Mouse (Mus musculus) layer of hippocampus, postnatal 36 days (tissue): ENCODE measurements around the gene Rassf2. TPM values are rescaled to one million over a fixed set of nuclear protein-coding genes. Genes with fewer than 3 reads are reported as not detected.

Source experiments
- DNase-seq, 2 experiments: peaks; one replicate each; pipeline ENCODE4 v3.0.0; 2022
- total RNA-seq, 2 experiments: library from RNA; stranded (reverse); gene quantifications; 2 replicates each; pipeline ENCODE4 v1.2.3; 2021

Gene Rassf2
- total RNA-seq, 2 experiments from 2014 or later: 37.2 to 39.4 TPM

DNA sequence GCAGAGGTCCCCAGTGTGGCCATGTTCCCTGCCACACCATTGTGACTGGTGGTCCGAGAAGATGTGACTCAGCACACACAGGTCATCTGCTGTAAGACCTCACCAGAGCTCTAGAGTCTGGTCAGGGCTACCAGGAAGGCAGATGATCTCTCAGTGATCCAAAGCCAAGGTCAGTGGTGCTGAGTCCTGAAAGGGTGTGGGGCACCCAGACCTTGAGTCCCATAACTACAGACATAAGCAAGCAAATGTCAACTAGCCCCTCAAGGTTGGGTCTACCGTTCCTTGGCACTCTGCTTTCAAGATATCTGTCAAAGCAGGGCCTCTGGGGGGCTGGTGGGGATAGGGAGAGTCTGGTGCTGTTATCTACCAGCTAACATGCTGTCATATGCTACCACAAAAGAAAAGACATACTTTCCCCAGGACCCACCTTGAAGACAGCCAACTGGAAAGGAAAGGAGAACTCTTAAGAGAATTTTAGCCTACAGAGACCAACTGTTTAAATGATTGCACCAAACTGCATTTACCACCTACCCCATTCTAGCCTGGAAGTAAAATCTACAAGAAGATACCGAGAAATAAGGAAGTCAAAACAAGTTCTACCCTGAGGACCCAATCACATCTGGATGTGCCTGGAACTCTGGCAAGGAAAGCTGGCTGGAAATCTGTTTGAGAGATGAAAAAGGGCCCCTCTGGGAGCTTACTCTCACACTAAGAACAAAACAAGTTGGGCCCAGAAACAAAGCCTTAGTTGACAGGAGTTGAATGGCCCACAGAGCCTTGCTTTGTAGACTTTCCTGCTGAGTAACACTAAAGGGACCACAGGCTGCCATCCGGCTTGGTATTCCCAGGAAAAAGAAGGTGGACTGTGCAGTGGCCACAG lies 4.8 kb upstream of the Rassf2 start:
- DNase-seq: no peak

DNA sequence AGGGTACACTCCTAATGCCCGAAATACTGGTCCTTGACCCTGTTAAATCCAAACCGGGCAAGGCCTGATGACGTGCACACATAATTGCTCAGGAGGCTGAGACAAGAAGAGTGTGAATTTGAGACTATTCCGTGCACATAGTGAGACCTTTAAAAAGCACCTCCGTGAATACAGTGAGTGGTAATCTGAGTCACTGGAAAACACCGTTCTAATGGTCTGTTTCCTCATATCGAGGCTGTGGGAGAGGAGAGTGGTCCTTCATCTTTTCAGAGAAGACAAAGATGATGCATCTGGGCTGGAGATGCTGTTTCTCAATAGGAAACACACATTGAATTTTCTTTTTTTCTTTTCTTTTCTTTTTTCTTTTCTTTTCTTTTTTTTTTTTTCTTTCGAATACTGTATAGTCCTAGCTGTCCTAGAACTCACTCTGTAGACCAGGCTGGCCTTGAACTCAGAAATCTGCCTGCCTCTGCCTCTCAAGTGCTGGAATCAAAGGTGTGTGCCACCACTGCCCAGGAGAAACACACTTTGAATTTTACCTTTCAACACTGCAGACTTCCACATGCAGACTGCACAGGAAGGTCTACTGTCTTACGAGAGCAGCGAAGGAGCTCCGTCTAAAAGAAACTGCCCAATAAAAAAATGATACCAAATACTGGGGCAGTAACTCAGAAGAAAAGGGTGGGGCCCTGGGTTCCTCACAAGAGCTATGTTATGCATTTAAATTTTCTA lies 1.5 kb upstream of the Rassf2 start:
- DNase-seq: no peak

DNA sequence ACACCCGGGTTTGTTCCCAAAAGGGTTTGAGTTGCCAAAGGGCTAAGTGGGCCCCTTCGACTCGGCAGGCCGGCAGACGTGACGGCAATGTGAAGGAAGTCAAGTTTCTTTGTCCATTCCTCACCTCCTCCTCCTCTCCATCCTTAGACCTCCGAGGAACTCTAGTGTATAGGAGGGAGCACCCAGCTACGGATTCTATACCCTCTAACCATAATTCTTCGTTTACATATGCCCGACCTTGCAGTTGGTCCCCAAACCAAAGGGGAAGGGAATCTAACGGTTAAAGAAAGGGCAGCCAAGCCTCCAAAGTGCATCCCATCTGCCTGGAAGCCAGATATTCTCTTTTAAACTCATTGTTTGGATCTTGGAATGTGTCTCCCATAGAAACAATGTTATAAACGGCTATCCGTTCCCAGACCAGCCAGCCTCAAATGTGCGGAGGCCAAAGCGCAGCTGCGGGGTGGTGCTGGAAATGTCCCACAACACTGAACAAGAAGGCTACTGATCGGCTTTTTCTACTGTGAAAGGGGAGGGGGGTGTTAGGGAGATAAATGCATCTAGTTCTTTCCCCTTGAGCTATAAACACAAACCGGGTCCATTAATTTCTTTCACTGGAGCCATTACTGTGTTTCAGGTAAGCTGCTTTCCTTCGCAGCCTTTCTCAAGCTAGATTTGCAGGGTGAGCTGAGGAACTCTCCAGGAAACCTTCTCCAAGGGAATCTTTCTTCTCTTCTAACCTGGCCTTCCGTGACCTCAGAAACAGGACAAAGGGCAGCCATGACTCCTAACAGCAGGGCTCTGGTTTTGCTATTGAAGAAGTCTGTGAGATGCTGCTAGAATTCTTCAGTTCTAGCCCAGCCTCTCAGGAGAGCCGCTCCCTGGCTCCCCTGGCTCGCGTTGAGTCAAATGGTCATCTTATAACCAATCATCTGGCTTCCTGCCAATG lies 633 bp upstream of the Rassf2 start:
- DNase-seq: peak; percentile 37 to 45

DNA sequence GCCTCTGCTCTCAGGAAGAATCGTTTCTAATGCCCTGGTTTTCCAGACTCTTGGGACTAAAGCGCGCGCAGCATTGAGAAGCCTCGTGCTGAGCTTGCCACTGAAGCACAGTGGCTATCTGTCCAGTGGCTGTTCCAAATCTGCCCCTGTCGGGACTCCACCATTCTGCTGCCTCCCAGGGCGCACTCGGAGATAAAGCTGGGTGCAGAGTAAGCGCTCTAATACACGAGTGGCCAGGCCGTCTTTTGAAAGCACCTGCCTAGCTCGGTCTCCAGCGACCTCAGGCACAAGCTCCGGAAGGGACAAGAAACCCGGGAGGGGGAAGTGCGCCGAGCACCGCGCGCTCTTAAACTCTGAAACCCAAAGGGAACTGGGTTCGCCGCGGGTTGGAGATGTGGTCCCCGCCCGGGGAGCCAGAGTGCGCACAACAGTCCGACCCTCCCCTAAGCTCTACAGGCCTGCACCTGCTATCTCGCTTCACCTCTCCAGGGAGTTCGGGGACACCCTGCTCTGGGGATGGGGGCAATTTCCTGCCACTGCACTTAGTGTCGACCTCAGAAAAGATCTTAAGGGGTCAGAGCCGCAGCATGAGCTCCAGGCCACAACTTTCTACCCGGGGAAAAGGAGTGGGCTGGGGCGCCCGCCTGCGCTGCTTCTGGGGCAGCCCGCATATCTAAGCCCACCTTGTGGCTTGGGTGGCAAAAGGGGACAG lies 1.0 kb downstream of the Rassf2 start:
- DNase-seq: peak in 1 of 2 experiments; percentile 29

DNA sequence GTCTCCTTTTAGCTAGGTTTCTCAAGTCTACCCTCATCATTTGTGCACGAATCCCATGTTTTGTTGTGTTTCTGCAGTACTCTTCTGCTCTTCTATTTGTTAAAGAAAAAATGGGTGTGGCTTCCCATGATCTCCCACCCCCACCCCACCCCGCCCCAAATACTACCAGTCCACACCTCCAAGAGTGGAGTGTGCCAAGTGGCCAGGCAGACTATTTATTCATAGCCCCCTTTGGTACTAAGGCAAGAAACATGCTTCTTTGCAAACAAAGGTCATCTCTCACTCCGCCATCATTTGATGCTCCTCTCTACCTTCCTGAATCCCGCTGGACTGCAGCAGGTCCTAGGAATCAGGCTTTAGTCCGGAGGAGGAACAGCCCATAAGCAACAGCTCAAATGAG lies 2.0 kb downstream of the Rassf2 start:
- DNase-seq: no peak

DNA sequence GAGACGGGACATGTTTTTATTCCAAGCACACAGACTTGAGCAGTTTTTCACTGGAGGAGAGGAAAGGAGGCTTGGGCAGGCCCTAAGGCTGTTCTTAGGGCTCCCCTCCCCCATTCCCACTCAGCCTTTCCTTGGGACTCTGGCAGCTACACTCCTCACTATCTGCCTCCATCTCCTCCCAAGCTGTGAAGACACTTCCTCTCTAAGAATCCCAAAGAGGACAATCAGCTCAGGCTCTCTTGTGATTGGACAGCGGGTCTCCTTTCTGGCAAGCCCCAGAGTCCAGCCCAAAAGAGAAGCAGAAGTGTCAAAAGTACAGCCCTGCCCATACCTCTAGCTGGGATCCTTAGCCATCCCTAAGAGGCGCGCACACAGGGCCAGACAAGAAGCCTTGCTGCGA lies 2.7 kb downstream of the Rassf2 start:
- no peak for DNase-seq

DNA sequence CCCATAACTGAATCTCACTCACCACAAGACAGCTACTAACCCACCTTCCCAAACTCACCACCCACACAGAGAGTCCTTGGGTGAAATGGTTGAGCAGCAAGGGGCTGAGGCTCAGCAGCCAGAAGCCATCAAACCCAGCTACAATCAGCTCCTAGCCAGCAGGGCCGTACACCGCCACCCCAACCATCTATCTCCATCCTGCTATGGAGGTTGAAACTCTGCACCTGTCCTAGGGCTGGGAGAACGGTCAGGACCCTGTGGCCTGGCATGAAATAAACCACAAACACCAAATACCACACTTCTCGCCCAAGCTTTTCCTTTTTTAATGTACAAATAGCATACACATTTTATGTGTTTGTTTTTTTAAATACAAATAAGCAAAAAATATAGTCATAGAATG lies 6.0 kb downstream of the Rassf2 start:
- no peak for DNase-seq

DNA sequence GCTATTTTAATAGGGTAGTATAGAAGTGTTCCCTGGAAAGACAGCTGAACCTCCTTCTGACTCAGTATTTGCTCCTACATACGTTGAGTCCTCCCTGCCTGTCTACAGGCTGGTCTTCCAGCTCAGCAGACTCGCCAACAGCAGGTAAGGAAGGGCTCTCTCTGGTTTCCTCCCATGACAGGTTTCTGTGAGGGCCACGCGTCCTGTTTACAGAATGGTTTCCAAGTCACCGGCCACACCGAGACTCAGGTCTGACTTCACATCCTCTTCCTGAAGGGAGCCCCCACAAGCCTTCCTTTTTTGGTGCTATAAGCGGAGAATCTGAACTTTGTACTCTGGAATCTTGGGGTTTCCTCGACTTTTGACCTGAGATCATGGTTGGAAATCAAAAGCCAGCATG lies 7.4 kb downstream of the Rassf2 start:
- no peak for DNase-seq

DNA sequence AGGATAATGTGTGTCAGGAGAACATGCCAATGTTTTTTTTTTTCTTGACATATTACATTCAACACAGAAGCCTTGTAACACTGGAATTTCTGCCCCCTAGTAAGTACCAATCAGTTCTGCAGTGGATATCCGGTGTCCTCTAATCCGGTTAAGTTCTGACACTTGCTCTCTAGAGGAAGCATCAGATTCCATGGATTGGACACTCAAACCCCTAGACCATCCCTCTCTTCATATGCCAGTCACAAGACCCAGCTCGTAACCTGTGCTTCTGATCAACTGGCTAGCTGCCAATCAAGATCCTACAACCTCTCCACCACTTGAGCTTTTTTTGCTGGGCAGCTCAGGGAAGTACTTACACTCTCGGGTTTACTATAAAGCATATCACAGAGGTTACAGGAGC lies 8.4 kb downstream of the Rassf2 start:
- DNase-seq: no peak

DNA sequence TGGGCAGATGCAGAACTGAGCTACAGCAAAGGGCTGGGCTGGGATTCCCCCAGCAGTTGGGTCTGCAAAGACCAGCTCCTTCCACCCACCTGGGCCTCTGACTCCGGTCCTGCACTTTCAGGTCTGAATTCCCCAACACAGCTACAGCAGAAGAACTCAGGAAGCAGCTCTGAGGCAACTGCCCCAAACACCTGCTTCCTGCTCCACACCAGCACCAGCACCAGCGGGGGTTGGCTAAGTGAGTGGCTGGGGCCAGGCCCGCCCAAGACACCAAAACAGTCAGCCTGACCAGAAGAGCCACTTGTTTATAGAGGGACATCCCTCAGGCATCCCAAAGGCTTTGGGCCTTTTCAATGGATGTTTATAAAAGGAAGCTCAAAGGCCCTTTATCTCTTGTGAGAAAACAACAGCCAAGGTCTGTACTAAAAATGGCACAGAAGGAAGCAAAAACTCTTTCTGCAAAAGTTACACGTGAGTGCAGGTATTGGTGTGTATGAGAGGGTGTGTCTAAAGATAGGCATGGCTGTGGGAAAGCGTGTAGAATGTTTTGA lies 9.0 kb downstream of the Rassf2 start:
- no peak for DNase-seq

DNA sequence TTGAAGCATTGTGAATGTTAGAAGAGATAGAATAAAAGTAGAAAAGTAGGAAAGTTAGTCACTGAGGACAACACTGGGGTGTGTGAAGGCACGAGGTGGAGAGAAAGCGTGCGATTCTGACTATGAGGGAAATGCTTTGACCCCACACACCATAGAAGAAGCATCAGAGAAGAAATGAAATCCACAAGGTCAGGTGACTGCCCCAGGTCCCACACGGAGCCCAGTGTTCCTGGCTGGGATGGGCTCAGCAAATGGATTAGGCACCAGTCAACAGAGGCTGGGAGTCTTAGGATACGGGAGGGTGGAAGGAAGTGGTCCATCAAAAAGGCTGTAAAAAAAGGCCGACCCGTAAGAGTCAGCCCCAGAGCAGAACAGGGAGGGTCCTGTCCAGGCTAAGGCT lies 9.6 kb downstream of the Rassf2 start:
- DNase-seq: no peak

DNA sequence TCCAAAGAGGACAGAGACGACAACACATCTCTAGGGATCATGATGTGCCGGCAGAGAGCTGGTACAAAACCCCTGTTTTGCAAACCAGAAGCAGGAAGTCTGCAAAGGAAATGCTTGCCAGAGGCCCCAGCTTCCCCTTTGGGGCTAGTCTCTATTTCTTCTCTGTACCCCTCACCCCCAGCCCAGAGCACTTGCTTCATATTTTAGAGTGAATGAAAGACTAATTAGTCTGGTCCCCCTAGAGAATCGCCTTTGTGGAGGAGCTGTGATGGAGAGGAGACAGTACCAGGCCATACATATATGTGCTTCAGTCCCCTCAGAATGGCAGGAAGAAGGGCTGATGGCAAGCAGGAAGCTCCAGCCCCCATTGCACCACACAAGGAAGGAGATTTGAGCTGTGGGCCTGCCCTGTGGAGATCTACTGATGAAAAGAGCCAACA lies 10.7 kb downstream of the Rassf2 start:
- DNase-seq: no peak

DNA sequence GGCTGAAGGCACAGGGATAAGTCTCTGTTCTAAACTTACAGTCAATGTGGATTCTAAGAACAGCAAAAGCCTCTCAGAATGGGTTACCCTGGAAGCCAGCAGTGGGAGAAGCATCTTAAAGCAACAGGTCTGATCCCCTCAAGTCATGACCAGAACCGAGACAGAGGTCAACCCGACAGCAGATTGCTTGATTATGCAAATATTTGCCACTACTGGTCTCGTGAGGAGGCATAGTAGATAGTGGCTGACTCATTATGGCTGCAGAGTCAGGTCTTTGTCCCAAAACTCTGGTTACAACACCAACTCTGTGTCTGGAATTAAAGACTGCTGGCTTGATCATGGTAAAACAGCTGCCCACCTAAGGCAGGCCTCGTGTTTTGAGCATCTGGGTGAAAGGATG lies 11.9 kb downstream of the Rassf2 start:
- DNase-seq: no peak

DNA sequence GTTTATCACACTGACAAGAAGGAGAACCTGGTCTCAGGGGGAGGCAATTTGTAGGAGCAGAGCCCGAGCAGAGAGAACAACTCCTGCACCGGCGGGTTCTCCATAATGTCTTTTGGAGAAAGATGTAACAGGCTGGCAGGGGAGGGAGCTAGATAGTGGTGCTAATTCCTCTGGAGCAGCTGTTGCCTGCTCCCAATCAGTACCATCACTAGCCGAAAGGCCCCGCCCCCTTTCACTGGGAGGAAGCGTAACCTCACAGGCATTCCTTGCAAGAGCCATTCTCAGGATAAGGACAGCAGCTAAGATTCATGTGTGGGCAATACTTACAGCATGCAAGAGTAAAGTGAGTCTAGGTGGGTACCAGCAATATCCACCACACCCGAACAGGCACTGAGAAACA lies 12.4 kb downstream of the Rassf2 start:
- DNase-seq: no peak

DNA sequence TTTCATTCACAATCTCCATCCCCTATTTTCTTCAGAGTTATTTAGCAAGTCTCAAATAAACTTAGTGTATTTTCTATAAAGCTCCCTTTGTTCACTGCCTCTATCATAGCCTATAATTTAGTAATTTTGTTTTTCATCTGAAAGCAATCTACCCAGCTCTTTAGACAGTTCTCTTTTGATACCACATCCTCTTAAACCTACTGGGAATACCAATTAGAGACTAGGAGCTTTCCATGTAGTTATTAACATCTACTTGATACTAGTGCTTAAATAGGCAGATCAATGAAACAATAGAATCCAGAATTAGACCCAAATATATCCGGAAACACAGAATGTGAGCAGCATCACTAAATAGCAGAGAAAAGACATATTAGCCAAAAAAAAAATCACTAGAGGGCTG lies 14.0 kb downstream of the Rassf2 start:
- DNase-seq: no peak

DNA sequence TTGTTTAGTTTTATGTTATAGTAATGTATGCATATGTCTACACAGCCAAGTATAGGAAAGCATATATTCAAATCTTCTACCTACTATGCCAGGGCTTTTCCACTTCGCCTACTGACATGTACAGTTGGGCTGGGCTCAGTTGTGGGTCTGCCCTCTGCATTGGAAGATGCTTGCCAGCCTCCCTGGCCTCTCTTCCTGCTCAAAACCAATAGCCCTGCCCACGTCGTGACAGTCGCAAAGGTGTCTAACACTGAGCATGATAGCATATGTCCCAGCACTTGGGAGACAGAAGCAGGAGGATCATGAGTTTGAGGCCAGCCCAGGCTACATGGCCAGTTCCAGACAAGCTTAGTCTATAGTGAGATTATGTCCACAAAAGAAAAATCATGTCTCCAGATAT lies 16.9 kb downstream of the Rassf2 start:
- DNase-seq: no peak

DNA sequence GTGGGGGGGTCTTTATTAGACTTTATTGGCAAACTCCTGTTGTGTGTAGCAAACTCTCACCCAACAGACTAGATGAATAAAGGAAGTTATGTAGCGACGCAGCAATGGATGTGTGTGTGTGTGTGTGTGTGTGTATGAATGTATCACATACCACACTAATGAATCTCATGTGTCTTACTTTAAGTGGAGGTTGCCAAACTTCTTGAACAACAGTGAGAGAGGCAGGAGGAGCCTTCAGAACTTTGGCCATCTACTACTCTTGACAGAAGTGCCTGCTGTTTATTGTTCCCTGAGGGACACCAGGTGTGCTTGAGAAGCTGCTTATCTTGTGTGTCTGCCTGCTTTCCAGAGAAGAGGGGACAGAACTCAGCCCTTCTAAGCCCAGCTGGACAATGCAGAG lies 19.3 kb downstream of the Rassf2 start:
- no peak for DNase-seq

DNA sequence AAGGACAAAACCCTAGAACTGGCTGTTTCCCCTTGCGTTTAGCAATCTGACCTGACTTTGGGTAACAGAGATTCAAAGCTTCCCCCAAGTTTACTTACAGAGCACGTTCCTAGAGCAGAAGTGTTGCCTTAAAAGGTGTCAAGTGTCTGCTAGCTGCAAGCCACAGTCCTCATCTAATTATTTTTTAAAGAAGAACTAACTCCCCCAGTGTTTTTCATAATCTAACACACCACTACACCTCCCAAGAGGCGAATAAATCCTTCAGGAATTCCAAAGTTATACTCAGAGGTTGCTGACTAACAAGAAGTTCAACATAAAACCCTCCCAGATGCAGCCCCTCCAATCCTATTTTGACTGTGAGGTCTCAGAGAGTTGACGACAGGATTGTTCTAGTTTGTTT lies 21.9 kb downstream of the Rassf2 start:
- no peak for DNase-seq

DNA sequence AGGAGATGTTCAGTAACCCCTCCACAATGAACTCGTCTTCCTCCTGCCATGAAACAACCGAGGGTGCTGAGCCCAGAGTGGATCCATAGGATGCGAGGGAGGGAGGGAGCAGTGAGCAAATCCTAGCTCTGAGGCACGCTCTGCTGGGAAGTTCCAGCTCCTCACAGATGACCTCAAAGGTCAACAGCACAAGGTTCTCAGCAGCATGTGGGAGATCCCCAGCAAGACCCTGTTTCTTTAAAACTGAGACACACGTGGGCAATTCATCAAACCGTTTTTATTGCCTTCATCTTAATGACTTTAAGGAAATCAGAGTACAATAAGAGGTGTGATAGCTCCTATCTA lies 22.6 kb downstream of the Rassf2 start:
- DNase-seq: no peak

DNA sequence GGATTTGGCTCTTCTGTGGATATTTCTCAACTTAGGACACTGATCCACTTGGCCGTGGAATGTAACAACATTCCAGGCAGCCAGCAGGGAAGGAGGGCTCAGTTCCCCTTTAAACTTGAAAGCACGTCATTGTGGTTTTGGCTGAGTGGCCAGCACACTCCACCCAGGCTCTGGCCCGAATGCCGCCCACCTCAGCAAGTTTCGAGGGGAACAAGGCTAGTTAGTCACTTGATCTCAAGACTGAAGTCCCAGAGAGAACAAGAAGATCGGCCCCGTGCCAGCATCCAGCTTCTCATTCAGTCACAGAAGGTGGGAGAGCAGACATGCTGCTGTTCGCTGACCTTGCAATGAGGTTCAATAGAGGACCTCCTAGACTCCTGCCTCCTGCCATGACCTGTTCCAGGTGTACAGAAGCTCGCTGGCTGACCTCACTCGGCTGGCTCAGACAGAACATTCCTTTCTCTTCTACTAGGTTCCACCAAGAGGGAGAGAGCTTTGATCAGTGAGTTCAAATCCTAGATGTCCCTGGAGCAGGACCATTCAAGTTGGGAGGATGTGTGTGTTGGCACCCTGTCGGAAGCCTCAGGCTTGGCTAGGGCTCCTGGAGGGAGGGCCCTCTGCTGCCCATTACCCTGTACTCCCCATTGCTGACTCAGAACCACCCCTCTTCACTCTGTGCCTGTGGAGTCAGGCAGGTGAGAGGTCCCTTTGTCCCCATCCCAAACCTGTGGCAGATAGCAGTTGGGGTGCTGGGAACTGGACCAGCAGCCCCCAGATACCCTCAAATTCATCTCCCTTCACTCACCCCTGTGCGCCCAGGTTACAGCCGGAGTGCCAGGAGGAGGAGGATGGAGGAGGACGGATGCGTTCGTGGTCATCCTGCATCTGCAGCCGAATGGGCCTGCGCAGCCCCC lies 23.2 kb downstream of the Rassf2 start:
- no peak for DNase-seq

DNA sequence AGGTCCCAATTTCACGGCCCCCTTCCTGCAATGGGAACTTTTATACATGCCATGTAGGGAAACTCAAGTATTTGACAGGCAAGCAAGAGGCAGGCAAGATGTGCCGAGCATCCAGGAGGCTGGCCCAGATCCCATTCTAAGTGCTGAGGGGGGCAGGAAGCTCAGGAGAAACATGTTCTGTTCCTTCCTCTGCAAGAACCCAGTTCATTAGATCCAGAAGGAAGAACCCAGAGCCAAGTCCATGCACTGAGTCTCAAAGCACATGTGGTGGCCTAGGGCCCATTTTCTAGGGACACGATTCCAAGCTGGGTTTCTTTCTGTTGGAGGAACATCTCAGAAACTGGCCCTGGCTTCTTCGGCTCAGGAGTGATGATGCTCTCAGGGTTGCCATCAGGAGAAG lies 24.6 kb downstream of the Rassf2 start:
- DNase-seq: no peak
